Mouse (Mus musculus): ENCODE data around the gene S100a11.

DNA sequence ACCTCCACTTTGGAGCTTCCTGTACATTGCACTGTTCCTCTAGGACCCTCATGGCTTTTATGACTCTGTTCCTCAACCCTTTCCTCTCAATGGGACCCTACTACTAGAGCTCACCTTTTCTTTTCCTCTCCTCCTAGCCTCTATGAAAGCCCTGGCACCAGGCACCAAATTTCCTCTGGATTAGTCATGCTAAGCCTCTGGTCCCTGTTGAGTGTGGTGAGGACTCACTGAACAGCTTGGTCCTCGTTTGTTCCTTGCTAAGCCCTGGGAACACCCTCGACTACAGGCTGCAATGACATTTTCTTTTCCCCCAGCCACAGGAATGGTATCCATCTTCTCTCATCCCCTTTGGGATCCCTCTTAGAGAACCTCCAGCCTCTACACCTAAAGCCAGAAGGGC lies 21.2 kb downstream of the S100a11 start:
- no peak for TF ChIP-seq CTCF (IDR thresholded peaks at IDR 0.05; ENCODE audit: low read depth)
- TF ChIP-seq EP300 (IDR thresholded peaks at IDR 0.05; ENCODE audit: low read depth) = no peak
